Mouse (Mus musculus): ENCODE measurements around the gene Fam83g.

- TF ChIP-seq CTCF (IDR thresholded peaks at IDR 0.05; ENCODE audit: insufficient read depth, low read depth, low read length), result no peak
- TF ChIP-seq POLR2A (IDR thresholded peaks at IDR 0.05; ENCODE audit: insufficient read depth, low read depth, low read length), result no peak
Observed at GRCm38 (mm10) chr11:61722077-61722476, 38.2 kb downstream of the Fam83g start.
